Mouse (Mus musculus) gastrocnemius, postnatal 14 days (tissue): Measurements from ENCODE around the gene Robo2. TPM values are rescaled to one million over a fixed set of nuclear protein-coding genes. Genes with fewer than 3 reads are reported as not detected.
A peak's percentile ranks its signal among the peaks of the same experiment; 100 is the strongest.

Source experiments
- DNase-seq: peaks from one replicate; pipeline ENCODE4 v3.0.0; 2021; ENCODE audit warnings: mixed read lengths
- intact Hi-C: fragments of 180-260 bp; cut with DNase I; formaldehyde crosslinking; loops from one replicate; pipeline ENCODE4 v1.15.1; 2025; ENCODE audit warnings: low total_unique reads
- microRNA-seq, 2 experiments: library from miRNA; unstranded; fragments of <30 nt; microRNA quantifications; one replicate each; pipeline ENCODE4 v1.2.0; 2021
- total RNA-seq, 2 experiments: library from RNA; stranded (reverse); gene quantifications; 2 replicates each; pipeline ENCODE4 v1.2.3; 2021

Robo2 gene
- total RNA-seq, 2 experiments from 2014 or later = 2.0 to 4.2 TPM

- intact Hi-C loops = no loop called here
These were observed 541.3 kb downstream of the Robo2 start for GRCm38 (mm10) chr16:73870296-73870695.

GRCm38 (mm10) chr16:73869527-73870212 is 542.0 kb downstream of the Robo2 start:
- DNase-seq = no peak
- intact Hi-C loops = no loop called here

More at GRCm38 (mm10) chr16:73870296-73870695, 541.3 kb downstream of the Robo2 start:
- DNase-seq = no peak

GRCm38 (mm10) chr16:73864625-73865024 is 547.0 kb downstream of the Robo2 start:
- intact Hi-C loops = no loop called here
- DNase-seq = no peak

- peak; percentile 7 for DNase-seq
- intact Hi-C loops = no loop called here
These were observed 547.9 kb downstream of the Robo2 start for GRCm38 (mm10) chr16:73863748-73864147.

- intact Hi-C loops = no loop called here
These were observed 552.9 kb downstream of the Robo2 start for GRCm38 (mm10) chr16:73858717-73859116.

GRCm38 (mm10) chr16:73855821-73856220 is 555.8 kb downstream of the Robo2 start:
- no peak for DNase-seq
- intact Hi-C loops = no loop called here

More at GRCm38 (mm10) chr16:73858717-73859116, 552.9 kb downstream of the Robo2 start:
- DNase-seq = no peak

Small RNAs within 50 kb of the gene (microRNA-seq; reads per million reads assigned to microRNA genes)
- 0 reads per million in 2 experiments for gene Gm24272
- 0 reads per million in 2 experiments for gene Mir691
